In genomic region chr13:56597296-56597695, GRCm38 (mm10) we compare ENCODE assay signal across 10 mouse cellular contexts. TPM values are rescaled to one million over a fixed set of nuclear protein-coding genes. Genes with fewer than 3 reads are reported as not detected.
DNase-seq lines count a peak whose midpoint lies in the region; ATAC-seq lines count a peak whose summit lies in the region.
"Had no signal": no experiment of that assay in that cellular context is flagged by ENCODE, and none has a peak within 500 bp of the region (broad histone marks: within the 10 kb centered on the region; RNA-seq: fewer than 3 reads in every experiment).

No protein-coding gene starts in this region.

- H3K9ac ChIP-seq in hindbrain, embryonic 15.5 days: no peak overlapping the region
- H3K9ac ChIP-seq in hindbrain, embryonic 11.5 days (ENCODE audit: low read depth, low read length): no peak overlapping the region
- no peak overlapping the region for H3K9ac ChIP-seq in midbrain, embryonic 11.5 days (ENCODE audit: low read length)
- H3K9ac ChIP-seq in intestine, embryonic 16.5 days (ENCODE audit: low read depth, low read length): no peak overlapping the region
- no peak overlapping the region for H3K9ac ChIP-seq in stomach, embryonic 16.5 days (ENCODE audit: low read length)
- H3K9ac ChIP-seq: liver, postnatal 0 days had no signal

- DNase-seq in hindbrain, embryonic 11.5 days (ENCODE audit: low spot score): no peak
- no peak for DNase-seq in midbrain, embryonic 10.5 days (ENCODE audit: low spot score)
- DNase-seq in midbrain, embryonic 11.5 days (ENCODE audit: low spot score, missing footprints): no peak
- DNase-seq in urinary bladder, postnatal 25 days (ENCODE audit: low spot score): no peak
- DNase-seq in cerebellum, adult 11 months: no peak
- DNase-seq: liver, postnatal 0 days; thymus, adult 18-20 months had no signal

- H3K36me3 ChIP-seq in hindbrain, embryonic 15.5 days: no peaks in the 10 kb centered on the region
- no peaks in the 10 kb centered on the region for H3K36me3 ChIP-seq in hindbrain, embryonic 11.5 days (ENCODE audit: control insufficient read depth, insufficient read depth, low read length)
- no peaks in the 10 kb centered on the region for H3K36me3 ChIP-seq in midbrain, embryonic 10.5 days
- no peaks in the 10 kb centered on the region for H3K36me3 ChIP-seq in midbrain, embryonic 11.5 days (ENCODE audit: control insufficient read depth, insufficient read depth, low read length)
- no peaks in the 10 kb centered on the region for H3K36me3 ChIP-seq in intestine, embryonic 16.5 days (ENCODE audit: control insufficient read depth, insufficient read depth, low read length)
- no peaks in the 10 kb centered on the region for H3K36me3 ChIP-seq in stomach, embryonic 16.5 days (ENCODE audit: control insufficient read depth, insufficient read depth, low read length)

- WGBS in hindbrain, embryonic 15.5 days: 57% methylated on average over 4 of the region's 4 CpGs
- WGBS in hindbrain, embryonic 11.5 days: 81% methylated on average over 4 of the region's 4 CpGs
- 79% methylated on average over 4 of the region's 4 CpGs for whole genome bisulfite sequencing in midbrain, embryonic 10.5 days
- 62% methylated on average over 4 of the region's 4 CpGs for WGBS in midbrain, embryonic 11.5 days
- 72% methylated on average over 4 of the region's 4 CpGs for WGBS in intestine, embryonic 16.5 days
- WGBS in stomach, embryonic 16.5 days: 75% methylated on average over 4 of the region's 4 CpGs

- H3K4me3 ChIP-seq in hindbrain, embryonic 15.5 days: no peak overlapping the region
- H3K4me3 ChIP-seq in hindbrain, embryonic 11.5 days (ENCODE audit: low read depth, low read length): no peak overlapping the region
- H3K4me3 ChIP-seq in midbrain, embryonic 10.5 days: no peak overlapping the region
- H3K4me3 ChIP-seq in midbrain, embryonic 11.5 days (ENCODE audit: low read depth, low read length): no peak overlapping the region
- no peak overlapping the region for H3K4me3 ChIP-seq in intestine, embryonic 16.5 days (ENCODE audit: low read length)
- H3K4me3 ChIP-seq in stomach, embryonic 16.5 days (replicated peaks; ENCODE audit: low read length): no peak overlapping the region

- ATAC-seq in hindbrain, embryonic 15.5 days (ENCODE audit: low FRiP score, low read depth): 0 out of 2 replicates have a peak, but pooled peaks have one; percentile 24
- no peak for ATAC-seq in hindbrain, embryonic 11.5 days (ENCODE audit: low FRiP score)
- ATAC-seq in midbrain, embryonic 11.5 days (ENCODE audit: low FRiP score): no peak
- ATAC-seq in intestine, embryonic 16.5 days: no peak
- ATAC-seq in stomach, embryonic 16.5 days (ENCODE audit: insufficient read depth, low FRiP score): no peak
- ATAC-seq: liver, postnatal 0 days had no signal

- H3K27me3 ChIP-seq in hindbrain, embryonic 15.5 days: no peaks in the 10 kb centered on the region
- no peaks in the 10 kb centered on the region for H3K27me3 ChIP-seq in hindbrain, embryonic 11.5 days (ENCODE audit: control insufficient read depth, insufficient read depth, low read length)
- no peaks in the 10 kb centered on the region; the same call in 1 of the 2 replicates for H3K27me3 ChIP-seq in midbrain, embryonic 10.5 days (ENCODE audit: low read depth, poor library complexity, severe bottlenecking)
- H3K27me3 ChIP-seq in midbrain, embryonic 11.5 days (ENCODE audit: control insufficient read depth, insufficient read depth, low read length): no peaks in the 10 kb centered on the region
- no peaks in the 10 kb centered on the region for H3K27me3 ChIP-seq in intestine, embryonic 16.5 days (replicated peaks; ENCODE audit: control insufficient read depth, insufficient read depth, low read length)
- no peaks in the 10 kb centered on the region for H3K27me3 ChIP-seq in stomach, embryonic 16.5 days (ENCODE audit: control insufficient read depth, insufficient read depth, low read length)

- no peak overlapping the region for H3K4me2 ChIP-seq in hindbrain, embryonic 15.5 days
- no peak overlapping the region for H3K4me2 ChIP-seq in hindbrain, embryonic 11.5 days (replicated peaks; ENCODE audit: low read depth, low read length)
- H3K4me2 ChIP-seq in midbrain, embryonic 11.5 days: no peak overlapping the region
- H3K4me2 ChIP-seq in intestine, embryonic 16.5 days (ENCODE audit: low read depth, low read length): no peak overlapping the region
- no peak overlapping the region for H3K4me2 ChIP-seq in stomach, embryonic 16.5 days (ENCODE audit: low read depth, low read length)

- no peak overlapping the region for H3K27ac ChIP-seq in hindbrain, embryonic 15.5 days (replicated peaks)
- H3K27ac ChIP-seq in hindbrain, embryonic 11.5 days (ENCODE audit: low read depth, low read length): no peak overlapping the region
- peak overlapping the region; percentile 25 for H3K27ac ChIP-seq in midbrain, embryonic 10.5 days (replicated peaks)
- no peak overlapping the region for H3K27ac ChIP-seq in midbrain, embryonic 11.5 days (ENCODE audit: low read depth, low read length)
- peak overlapping the region; percentile 58 for H3K27ac ChIP-seq in intestine, embryonic 16.5 days (ENCODE audit: low read length)
- H3K27ac ChIP-seq in stomach, embryonic 16.5 days (ENCODE audit: low read length): peak overlapping the region; percentile 83

- no peaks in the 10 kb centered on the region for H3K9me3 ChIP-seq in hindbrain, embryonic 15.5 days
- H3K9me3 ChIP-seq in hindbrain, embryonic 11.5 days (ENCODE audit: control insufficient read depth, low read length): no peaks in the 10 kb centered on the region
- H3K9me3 ChIP-seq in midbrain, embryonic 10.5 days (replicated peaks): no peaks in the 10 kb centered on the region
- no peaks in the 10 kb centered on the region for H3K9me3 ChIP-seq in midbrain, embryonic 11.5 days (ENCODE audit: control insufficient read depth, low read length)
- no peaks in the 10 kb centered on the region for H3K9me3 ChIP-seq in intestine, embryonic 16.5 days (ENCODE audit: control insufficient read depth, low read length)
- no peaks in the 10 kb centered on the region for H3K9me3 ChIP-seq in stomach, embryonic 16.5 days (replicated peaks; ENCODE audit: control insufficient read depth, low read length)

- H3K4me1 ChIP-seq in hindbrain, embryonic 15.5 days (replicated peaks): peaks cover 30% of the 10 kb centered on the region
- H3K4me1 ChIP-seq in hindbrain, embryonic 11.5 days (replicated peaks; ENCODE audit: control insufficient read depth, insufficient read depth, low read length): no peaks in the 10 kb centered on the region; the same call in 1 of the 2 replicates
- H3K4me1 ChIP-seq in midbrain, embryonic 10.5 days: peaks cover 39% of the 10 kb centered on the region
- peaks cover 8% of the 10 kb centered on the region for H3K4me1 ChIP-seq in midbrain, embryonic 11.5 days (ENCODE audit: control insufficient read depth, insufficient read depth, low read length)
- H3K4me1 ChIP-seq in intestine, embryonic 16.5 days (ENCODE audit: control insufficient read depth, insufficient read depth, low read length): peaks cover 57% of the 10 kb centered on the region
- H3K4me1 ChIP-seq in stomach, embryonic 16.5 days (ENCODE audit: control insufficient read depth, insufficient read depth, low read length): peaks cover 73% of the 10 kb centered on the region

RNA-seq across cellular contexts. Expression of gene Tgfbi, which starts 12.0 kb away (rescaled TPM):
- polyA plus RNA-seq in hindbrain, embryonic 15.5 days (2015; fragmentation: Nextera tagmentation; extraction: Ambion mirVana): 5.6 and 7.7 TPM in 2 replicates
- polyA plus RNA-seq in hindbrain, embryonic 11.5 days (2014; fragmentation: Nextera tagmentation; extraction: Ambion mirVana): 40.0 and 48.4 TPM in 2 replicates
- 23.2 and 29.8 TPM in 2 replicates for polyA plus RNA-seq in midbrain, embryonic 10.5 days (2016; fragmentation: Nextera tagmentation; extraction: Ambion mirVana)
- polyA plus RNA-seq in midbrain, embryonic 11.5 days (2014; fragmentation: Nextera tagmentation; extraction: Ambion mirVana): 20.2 and 25.3 TPM in 2 replicates
- 122 and 124 TPM in 2 replicates for polyA plus RNA-seq in intestine, embryonic 16.5 days (2015; fragmentation: Nextera tagmentation; extraction: Ambion mirVana)
- 180 and 191 TPM in 2 replicates for polyA plus RNA-seq in stomach, embryonic 16.5 days (2015; fragmentation: Nextera tagmentation; extraction: Ambion mirVana)

RNA-seq across cellular contexts. Expression of gene Lect2, which starts 49.0 kb away (rescaled TPM):
- polyA plus RNA-seq in hindbrain, embryonic 15.5 days (2015; fragmentation: Nextera tagmentation; extraction: Ambion mirVana): 0.18 TPM in 1 of 2 replicates, not detected in the other
- polyA plus RNA-seq in hindbrain, embryonic 11.5 days (2014; fragmentation: Nextera tagmentation; extraction: Ambion mirVana): not detected in 2 replicates
- polyA plus RNA-seq in midbrain, embryonic 10.5 days (2016; fragmentation: Nextera tagmentation; extraction: Ambion mirVana): not detected in 2 replicates
- polyA plus RNA-seq in midbrain, embryonic 11.5 days (2014; fragmentation: Nextera tagmentation; extraction: Ambion mirVana): not detected in 2 replicates
- 10.3 and 15.4 TPM in 2 replicates for polyA plus RNA-seq in intestine, embryonic 16.5 days (2015; fragmentation: Nextera tagmentation; extraction: Ambion mirVana)
- polyA plus RNA-seq in stomach, embryonic 16.5 days (2015; fragmentation: Nextera tagmentation; extraction: Ambion mirVana): 2.6 and 5.8 TPM in 2 replicates

Comparison
In these comparisons a context has a peak if more than half of its experiments do, and no peak if none do; other contexts are left out.
1. H3K27ac ChIP-seq: peak in midbrain, embryonic 10.5 days (single experiment), intestine, embryonic 16.5 days (single experiment) and stomach, embryonic 16.5 days (single experiment); none in hindbrain, embryonic 15.5 days (single experiment), hindbrain, embryonic 11.5 days (single experiment) and midbrain, embryonic 11.5 days (single experiment).